Mouse (Mus musculus): ENCODE data around the gene Prkag1. TPM values are rescaled to one million over a fixed set of nuclear protein-coding genes. Genes with fewer than 3 reads are reported as not detected.

Prkag1 gene
- total RNA-seq, 2 experiments from 2014 or later = 61.2 to 87.4 TPM

DNA sequence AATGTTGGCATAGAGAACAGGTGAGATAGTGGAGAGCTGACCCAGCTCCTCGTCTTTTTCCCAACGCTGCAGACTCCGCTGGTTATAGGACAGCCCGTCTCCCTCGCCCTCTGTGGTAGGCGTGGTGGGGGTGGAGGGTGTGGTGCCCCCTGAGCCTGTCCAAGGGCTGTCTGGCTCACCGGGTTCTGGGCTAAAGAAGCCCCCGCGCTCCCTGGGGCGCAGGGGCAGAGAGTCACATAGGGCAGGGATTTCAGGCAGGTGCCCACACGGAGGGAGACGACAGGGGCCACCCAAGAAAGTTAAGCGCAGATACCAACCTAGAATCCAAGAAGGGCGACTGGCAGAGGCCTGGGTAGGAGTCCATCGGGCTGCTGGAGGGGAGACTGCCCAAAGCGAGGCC is 22.9 kb upstream of the Prkag1 start:
- ATAC-seq (replicated peaks; ENCODE audit: low FRiP score, poor library complexity, severe bottlenecking) = no peak

DNA sequence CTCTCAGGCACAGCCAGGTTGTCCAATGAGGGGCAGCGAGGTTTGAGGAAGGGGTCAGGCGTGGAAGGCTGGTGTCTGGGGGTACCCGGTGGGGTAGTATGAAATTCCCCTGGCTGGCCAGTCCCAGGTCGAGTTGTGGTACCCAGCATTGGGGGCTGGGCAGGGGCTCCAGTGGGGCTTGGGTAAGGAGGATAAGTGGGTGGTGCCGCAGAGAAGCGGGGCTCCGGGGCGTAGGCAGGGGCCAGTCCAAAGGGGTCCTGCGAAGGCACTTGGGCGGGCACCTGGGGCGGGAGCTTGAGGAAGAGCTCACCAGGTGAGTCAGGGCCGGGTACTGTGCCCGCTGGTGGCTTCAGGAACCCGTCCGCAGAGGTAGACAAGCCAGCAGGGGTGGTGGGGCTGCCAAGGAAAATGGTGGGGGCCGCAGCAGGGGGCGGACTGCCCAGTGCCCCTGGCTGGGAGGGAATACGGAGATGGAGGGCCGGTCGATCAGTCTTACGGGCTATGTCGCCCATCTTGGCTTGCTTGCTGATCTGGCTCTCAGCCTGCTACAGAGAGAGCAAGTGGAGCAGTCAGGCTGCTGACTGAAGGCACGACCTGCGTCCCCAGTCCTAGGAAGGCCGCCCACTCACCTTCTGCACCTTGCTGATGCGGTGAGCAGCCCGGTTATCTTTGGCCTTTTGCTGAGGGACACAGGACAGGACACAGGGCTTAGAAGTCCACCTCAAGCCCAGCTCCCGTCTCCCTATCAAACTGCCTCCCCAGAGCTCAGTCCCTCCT is 22.0 kb upstream of the Prkag1 start:
- ATAC-seq (replicated peaks; ENCODE audit: low FRiP score, poor library complexity, severe bottlenecking) = no peak

GRCm38 (mm10) chr15:98852733-98853132 is 21.4 kb upstream of the Prkag1 start:
- ATAC-seq (replicated peaks; ENCODE audit: low FRiP score, poor library complexity, severe bottlenecking) = no peak

- no peak for ATAC-seq (replicated peaks; ENCODE audit: low FRiP score, poor library complexity, severe bottlenecking)
Measured at GRCm38 (mm10) chr15:98852071-98852470, 20.8 kb upstream of the Prkag1 start.

DNA sequence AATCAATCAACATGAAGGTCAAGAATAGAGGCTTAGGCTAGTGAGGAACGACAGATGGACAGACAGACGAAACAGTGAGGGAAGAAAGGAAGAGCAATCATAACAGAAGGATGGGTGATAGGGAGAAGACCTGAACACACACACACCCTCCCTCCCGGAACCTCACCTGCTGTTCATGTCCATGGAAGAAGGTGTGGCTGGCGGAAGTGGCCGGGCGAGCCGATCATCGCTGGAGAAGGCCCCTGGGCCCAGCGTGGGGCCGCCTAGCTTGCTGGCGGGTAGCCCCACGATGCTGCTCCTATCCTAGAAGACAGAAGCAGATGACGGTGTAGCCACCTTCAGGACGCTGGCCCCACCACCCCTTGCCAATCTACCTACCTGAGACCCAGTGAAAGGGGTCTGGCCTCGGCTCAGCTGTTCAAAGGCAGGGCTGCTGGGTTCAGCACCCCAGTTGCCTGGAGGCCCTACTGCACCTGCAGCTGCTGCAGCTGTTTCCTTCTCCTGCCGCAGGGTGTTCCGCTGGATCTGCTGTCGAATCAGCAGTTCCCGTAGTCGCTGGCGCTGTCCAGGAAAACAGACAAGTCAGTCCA is 20.0 kb upstream of the Prkag1 start:
- ATAC-seq (replicated peaks; ENCODE audit: low FRiP score, poor library complexity, severe bottlenecking) = no peak

DNA sequence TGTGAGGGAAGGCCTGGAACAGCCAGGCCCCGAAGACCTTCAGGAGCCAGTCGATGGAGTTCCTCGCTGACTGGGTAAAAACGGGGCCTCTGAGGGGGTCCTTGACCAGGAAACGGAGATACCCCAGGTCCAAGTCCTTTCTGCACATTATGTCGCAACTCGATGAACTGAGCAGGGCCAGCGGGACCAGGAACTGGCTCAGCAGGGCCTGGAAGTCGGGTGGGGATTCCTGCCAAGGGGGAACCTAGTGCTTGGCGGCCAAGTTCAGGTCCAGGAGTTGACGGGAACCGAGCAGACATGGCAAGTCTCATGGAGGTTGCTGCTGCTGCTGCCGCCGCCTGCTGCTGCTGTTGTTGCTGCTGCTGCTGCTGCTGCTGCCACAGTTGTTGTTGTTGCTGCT is 19.3 kb upstream of the Prkag1 start:
- ATAC-seq (replicated peaks; ENCODE audit: low FRiP score, poor library complexity, severe bottlenecking) = no peak

- no peak for ATAC-seq (replicated peaks; ENCODE audit: low FRiP score, poor library complexity, severe bottlenecking)
Measured at GRCm38 (mm10) chr15:98849956-98850600, 18.8 kb upstream of the Prkag1 start.

- no peak for ATAC-seq (replicated peaks; ENCODE audit: low FRiP score, poor library complexity, severe bottlenecking)
Measured at GRCm38 (mm10) chr15:98849165-98849564, 17.8 kb upstream of the Prkag1 start.

GRCm38 (mm10) chr15:98846140-98846539 is 14.8 kb upstream of the Prkag1 start:
- ATAC-seq (replicated peaks; ENCODE audit: low FRiP score, poor library complexity, severe bottlenecking) = no peak

DNA sequence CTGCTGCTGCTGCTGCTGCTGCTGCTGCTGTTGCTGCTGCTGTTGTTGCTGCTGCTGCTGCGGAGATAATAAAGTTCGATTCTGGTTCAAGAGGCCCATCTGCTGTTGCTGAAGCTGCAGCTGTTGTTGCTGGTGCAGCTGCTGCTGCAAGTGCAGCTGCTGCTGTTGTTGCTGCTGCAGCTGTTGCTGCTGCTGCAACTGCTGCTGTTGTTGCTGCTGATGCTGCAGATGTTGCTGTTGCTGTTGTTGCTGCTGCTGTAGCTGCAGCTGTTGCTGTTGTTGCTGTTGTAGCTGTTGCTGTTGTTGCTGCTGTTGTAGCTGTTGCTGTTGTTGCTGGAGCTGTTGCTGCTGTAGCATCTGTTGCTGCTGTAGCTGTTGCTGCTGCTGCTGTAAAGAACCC is 13.8 kb upstream of the Prkag1 start:
- no peak for ATAC-seq (replicated peaks; ENCODE audit: low FRiP score, poor library complexity, severe bottlenecking)

DNA sequence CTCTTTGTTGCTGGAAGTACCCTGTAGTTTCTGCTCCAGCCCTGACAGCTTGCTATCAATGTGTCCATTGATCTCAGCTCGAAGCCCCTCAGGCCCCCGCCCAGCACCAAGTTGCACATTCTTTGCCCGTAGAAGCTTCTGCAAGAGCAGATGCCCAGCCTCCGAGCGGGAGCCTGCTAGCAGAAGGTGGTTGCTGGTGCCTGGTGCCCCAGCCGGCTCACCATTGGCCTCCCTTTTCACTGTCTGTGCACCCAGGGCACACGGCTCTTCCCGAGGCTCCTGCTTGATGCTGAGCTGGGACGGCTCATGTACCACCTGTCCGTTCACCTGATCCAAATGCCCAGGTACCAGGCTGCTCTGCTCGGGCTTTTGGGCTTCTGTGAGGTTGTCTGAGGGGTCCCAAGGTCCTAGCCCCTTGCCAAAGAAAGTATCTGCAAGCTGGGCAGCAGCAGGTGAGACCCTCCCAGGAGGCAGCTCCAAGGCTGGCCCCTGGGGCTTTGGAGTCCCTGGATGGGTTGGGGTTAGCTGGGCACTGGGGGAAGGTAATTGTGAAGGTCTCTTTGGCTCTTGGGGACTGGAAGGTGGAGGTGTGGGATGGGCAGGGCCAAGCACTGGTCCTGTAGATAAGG is 12.4 kb upstream of the Prkag1 start:
- ATAC-seq (replicated peaks; ENCODE audit: low FRiP score, poor library complexity, severe bottlenecking) = no peak

GRCm38 (mm10) chr15:98839671-98840585 is 8.6 kb upstream of the Prkag1 start:
- ATAC-seq (replicated peaks; ENCODE audit: low FRiP score, poor library complexity, severe bottlenecking) = no peak

GRCm38 (mm10) chr15:98839161-98839560 is 7.8 kb upstream of the Prkag1 start:
- no peak for ATAC-seq (replicated peaks; ENCODE audit: low FRiP score, poor library complexity, severe bottlenecking)

GRCm38 (mm10) chr15:98837743-98838103 is 6.4 kb upstream of the Prkag1 start:
- peak; percentile 40 for ATAC-seq (replicated peaks; ENCODE audit: low FRiP score, poor library complexity, severe bottlenecking)

DNA sequence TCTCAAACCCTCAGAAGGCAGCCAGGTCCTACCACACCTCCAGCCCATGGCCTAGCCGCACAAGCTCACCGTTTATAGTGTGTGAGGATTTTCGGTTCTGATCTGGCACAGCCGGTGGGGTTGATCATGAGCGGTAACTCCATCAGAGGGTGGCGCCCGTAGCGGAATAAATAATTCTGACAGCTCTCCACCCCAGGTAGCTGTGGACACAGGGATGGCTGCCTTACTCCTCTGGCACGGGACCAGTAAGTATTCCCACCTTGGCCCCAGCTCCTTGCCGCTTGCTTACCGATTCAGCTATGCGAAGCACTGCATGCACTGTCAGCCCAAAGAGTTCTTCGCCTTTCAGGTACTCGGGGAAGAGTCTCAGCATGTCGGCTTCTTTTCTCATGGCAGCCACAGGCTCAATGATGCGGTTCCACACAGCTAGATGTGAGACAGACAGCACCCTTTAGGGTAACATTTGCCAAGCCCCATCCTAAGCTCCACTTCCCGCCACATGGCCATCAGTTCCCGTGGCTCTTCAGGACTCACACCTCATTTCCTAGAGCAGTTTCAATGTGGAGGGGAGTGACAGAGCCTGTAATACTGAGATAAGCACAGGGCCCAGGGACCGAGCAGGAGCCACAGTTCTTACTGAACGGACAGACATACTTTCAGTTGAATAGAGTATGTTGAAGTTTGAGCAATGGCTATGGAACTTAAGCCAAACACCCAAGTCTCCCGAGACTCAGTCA is 5.9 kb upstream of the Prkag1 start:
- peak; percentile 90 for ATAC-seq (replicated peaks; ENCODE audit: low FRiP score, poor library complexity, severe bottlenecking)

DNA sequence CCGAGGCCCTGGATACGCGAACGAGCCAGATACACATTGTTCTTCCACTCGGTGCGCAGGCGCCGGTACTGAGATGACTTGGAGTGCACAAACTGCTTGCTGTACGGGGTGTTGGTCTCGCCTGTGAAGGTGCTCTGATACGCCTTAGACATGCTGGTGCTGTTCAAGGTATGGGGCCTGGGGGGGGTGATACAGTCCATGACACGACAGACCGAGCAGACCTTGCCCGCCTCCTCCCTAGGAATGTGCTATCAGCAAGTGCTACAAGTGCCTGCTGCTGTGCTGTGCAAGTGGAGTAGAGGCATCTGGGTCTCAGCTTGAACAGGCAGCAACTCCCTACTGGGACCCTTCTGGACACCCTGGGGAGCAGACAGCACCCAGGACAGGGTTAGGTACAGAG is 4.0 kb upstream of the Prkag1 start:
- no peak for ATAC-seq (replicated peaks; ENCODE audit: low FRiP score, poor library complexity, severe bottlenecking)

- ATAC-seq (replicated peaks; ENCODE audit: low FRiP score, poor library complexity, severe bottlenecking) = no peak
Measured at GRCm38 (mm10) chr15:98834059-98834458, 2.7 kb upstream of the Prkag1 start.

GRCm38 (mm10) chr15:98833281-98833680 is 2.0 kb upstream of the Prkag1 start:
- ATAC-seq (replicated peaks; ENCODE audit: low FRiP score, poor library complexity, severe bottlenecking) = no peak
